Mouse (Mus musculus): Measurements from ENCODE around the gene Ermard. TPM values are rescaled to one million over a fixed set of nuclear protein-coding genes. Genes with fewer than 3 reads are reported as not detected.
A peak's percentile ranks its signal among the peaks of the same experiment; 100 is the strongest.

The Ermard gene
- polyA plus RNA-seq, 1 experiment from 2014 or later, result 78.9 TPM

- Histone ChIP-seq H3K9ac (no peak overlapping the region), H3K9me3 (ENCODE audit: low read depth, low read length) (no peaks in the 10 kb centered on the region), H3K4me3 (ENCODE audit: low read depth, low read length) (no peak overlapping the region), H3K36me3 (ENCODE audit: insufficient read depth) (no peaks in the 10 kb centered on the region), H3K27me3 (ENCODE audit: insufficient read depth, low read length) (no peaks in the 10 kb centered on the region), H3K4me2 (peak overlapping the region; percentile 50), H3K27ac (ENCODE audit: low read depth) (0 out of 2 replicates have a peak overlapping the region, but pooled peaks have one; percentile 38), H3K4me1 (ENCODE audit: insufficient read depth) (peaks cover 10% of the 10 kb centered on the region; the same call in 1 of the 2 replicates)
- 11% methylated on average over 20 of the region's 20 CpGs for WGBS
- ATAC-seq (ENCODE audit: insufficient read depth) (peak; percentile 92), DNase-seq (peak; percentile 73)
- TF ChIP-seq CTCF (IDR thresholded peaks at IDR 0.05; ENCODE audit: low read depth), result no peak
Measured at GRCm38 (mm10) chr17:15108473-15109441, 67.7 kb downstream of the Ermard start.

GRCm38 (mm10) chr17:15115550-15115949, 74.5 kb downstream of the Ermard start:
- Histone ChIP-seq H3K27me3 (ENCODE audit: insufficient read depth, low read length) (no peaks in the 10 kb centered on the region), H3K36me3 (ENCODE audit: insufficient read depth) (no peaks in the 10 kb centered on the region), H3K27ac (ENCODE audit: low read depth) (no peak overlapping the region), H3K9ac (no peak overlapping the region), H3K4me2 (no peak overlapping the region), H3K4me1 (ENCODE audit: insufficient read depth) (no peaks in the 10 kb centered on the region), H3K4me3 (ENCODE audit: low read depth, low read length) (no peak overlapping the region), H3K9me3 (ENCODE audit: low read depth, low read length) (no peaks in the 10 kb centered on the region)
- ATAC-seq (ENCODE audit: insufficient read depth) (no peak), DNase-seq (no peak)
- no peak for TF ChIP-seq CTCF (IDR thresholded peaks at IDR 0.05; ENCODE audit: low read depth)
- 64% methylated on average over 3 of the region's 3 CpGs for WGBS

GRCm38 (mm10) chr17:15120096-15120495, 79.1 kb downstream of the Ermard start:
- Histone ChIP-seq H3K4me3 (ENCODE audit: low read depth, low read length) (no peak overlapping the region), H3K9me3 (ENCODE audit: low read depth, low read length) (no peaks in the 10 kb centered on the region), H3K27me3 (ENCODE audit: insufficient read depth, low read length) (no peaks in the 10 kb centered on the region), H3K36me3 (ENCODE audit: insufficient read depth) (no peaks in the 10 kb centered on the region), H3K4me2 (no peak overlapping the region), H3K9ac (no peak overlapping the region), H3K27ac (ENCODE audit: low read depth) (no peak overlapping the region), H3K4me1 (ENCODE audit: insufficient read depth) (no peaks in the 10 kb centered on the region)
- DNase-seq, result peak; percentile 20
- peak; percentile 78 for ATAC-seq (ENCODE audit: insufficient read depth)
- TF ChIP-seq CTCF (IDR thresholded peaks at IDR 0.05; ENCODE audit: low read depth), result no peak
- 53% methylated on average over 4 of the region's 4 CpGs for WGBS

GRCm38 (mm10) chr17:15120569-15120968, 79.6 kb downstream of the Ermard start:
- no peak; the same call in none of the 2 replicates for ATAC-seq (ENCODE audit: insufficient read depth)
- DNase-seq, result peak; percentile 68
- H3K4me2 ChIP-seq, result no peak overlapping the region

DNA sequence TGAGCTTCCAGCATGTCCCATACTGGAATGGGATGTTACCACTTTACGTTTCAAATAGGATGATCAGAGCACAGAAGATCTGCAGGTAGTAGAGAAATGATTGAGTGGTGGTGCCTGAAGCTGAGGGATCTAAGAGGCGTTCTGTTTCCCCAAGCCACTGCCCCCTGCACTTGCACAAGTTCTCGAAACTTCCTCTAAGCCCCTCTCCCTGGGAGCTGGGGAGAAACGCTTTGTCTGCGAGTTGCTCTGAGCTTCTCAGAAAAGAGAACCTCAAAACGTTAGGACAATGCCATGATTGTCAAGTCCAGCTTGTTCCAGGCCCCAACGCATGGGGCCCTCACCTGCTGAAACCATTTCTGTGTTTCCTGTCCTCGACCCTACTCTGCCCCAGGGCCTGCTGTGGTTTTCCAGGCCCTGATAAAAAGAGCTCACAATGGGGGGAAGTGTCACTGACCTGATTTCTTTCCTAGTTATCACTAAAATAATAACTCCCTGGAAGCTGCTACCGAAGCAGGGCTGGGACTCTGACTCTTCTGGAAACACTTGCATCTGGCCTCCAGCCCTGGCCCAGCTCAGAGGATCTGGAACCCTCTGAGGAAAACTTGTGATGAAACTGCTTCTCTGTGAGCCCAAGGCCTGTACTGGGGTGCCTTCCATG, 88.8 kb downstream of the Ermard start:
- no peak for TF ChIP-seq CTCF (IDR thresholded peaks at IDR 0.05; ENCODE audit: low read depth)
- Histone ChIP-seq H3K27ac (ENCODE audit: low read depth) (no peak overlapping the region), H3K4me2 (no peak overlapping the region), H3K9ac (no peak overlapping the region), H3K27me3 (ENCODE audit: insufficient read depth, low read length) (no peaks in the 10 kb centered on the region), H3K9me3 (ENCODE audit: low read depth, low read length) (no peaks in the 10 kb centered on the region), H3K4me1 (ENCODE audit: insufficient read depth) (no peaks in the 10 kb centered on the region), H3K36me3 (ENCODE audit: insufficient read depth) (no peaks in the 10 kb centered on the region), H3K4me3 (ENCODE audit: low read depth, low read length) (no peak overlapping the region)
- ATAC-seq (ENCODE audit: insufficient read depth) (no peak), DNase-seq (no peak)
- 58% methylated on average over 9 of the region's 9 CpGs for WGBS

More at GRCm38 (mm10) chr17:15120569-15120968, 79.6 kb downstream of the Ermard start:
- Histone ChIP-seq H3K36me3 (ENCODE audit: insufficient read depth) (no peaks in the 10 kb centered on the region), H3K9ac (no peak overlapping the region), H3K27me3 (ENCODE audit: insufficient read depth, low read length) (no peaks in the 10 kb centered on the region), H3K4me3 (ENCODE audit: low read depth, low read length) (no peak overlapping the region), H3K4me1 (ENCODE audit: insufficient read depth) (no peaks in the 10 kb centered on the region), H3K27ac (ENCODE audit: low read depth) (no peak overlapping the region), H3K9me3 (ENCODE audit: low read depth, low read length) (no peaks in the 10 kb centered on the region)
- no peak for TF ChIP-seq CTCF (IDR thresholded peaks at IDR 0.05; ENCODE audit: low read depth)
- 35% methylated on average over 6 of the region's 6 CpGs for WGBS

GRCm38 (mm10) chr17:15130288-15130656, 89.3 kb downstream of the Ermard start:
- H3K9me3 ChIP-seq (ENCODE audit: low read depth, low read length), result no peaks in the 10 kb centered on the region
- no peaks in the 10 kb centered on the region for H3K36me3 ChIP-seq (ENCODE audit: insufficient read depth)
- no peak for ATAC-seq (ENCODE audit: insufficient read depth)
- H3K4me2 ChIP-seq, result no peak overlapping the region
- no peak for TF ChIP-seq CTCF (IDR thresholded peaks at IDR 0.05; ENCODE audit: low read depth)
- H3K27ac ChIP-seq (ENCODE audit: low read depth), result no peak overlapping the region
- no peak overlapping the region for H3K4me3 ChIP-seq (ENCODE audit: low read depth, low read length)
- WGBS, result 83% methylated on average over 3 of the region's 3 CpGs
- no peak overlapping the region for H3K9ac ChIP-seq
- H3K27me3 ChIP-seq (ENCODE audit: insufficient read depth, low read length), result no peaks in the 10 kb centered on the region
- no peak for DNase-seq
- no peaks in the 10 kb centered on the region for H3K4me1 ChIP-seq (ENCODE audit: insufficient read depth)
